Mouse (Mus musculus): ENCODE measurements around the gene Cox7a2.

Cox7a2 gene

GRCm38 (mm10) chr9:79759385-79760005, at the start of gene Cox7a2:
Gene Cox7a2 (minus strand): TSS chr9:79759878.
- peak; percentile 95 for DNase-seq (ENCODE audit: low read depth, low spot score)

- DNase-seq (ENCODE audit: low read depth, low spot score): no peak
Measured at GRCm38 (mm10) chr9:79809411-79809810, 49.7 kb upstream of the Cox7a2 start.

- DNase-seq (ENCODE audit: low read depth, low spot score): no peak
Measured at GRCm38 (mm10) chr9:79807178-79807577, 47.5 kb upstream of the Cox7a2 start.

- peak; percentile 56 for DNase-seq (ENCODE audit: low read depth, low spot score)
Measured at GRCm38 (mm10) chr9:79806317-79807075, 46.8 kb upstream of the Cox7a2 start.

GRCm38 (mm10) chr9:79805426-79805825, 45.7 kb upstream of the Cox7a2 start:
- DNase-seq (ENCODE audit: low read depth, low spot score): no peak

GRCm38 (mm10) chr9:79796461-79797135, 36.9 kb upstream of the Cox7a2 start:
- DNase-seq (ENCODE audit: low read depth, low spot score): no peak

GRCm38 (mm10) chr9:79795076-79795475, 35.4 kb upstream of the Cox7a2 start:
- no peak for DNase-seq (ENCODE audit: low read depth, low spot score)

- peak; percentile 93 for DNase-seq (ENCODE audit: low read depth, low spot score)
Measured at GRCm38 (mm10) chr9:79792841-79793835, 33.5 kb upstream of the Cox7a2 start, which contains the start of gene Tmem30a. Gene Tmem30a (minus strand): TSS chr9:79793507.

GRCm38 (mm10) chr9:79785794-79786085, 26.1 kb upstream of the Cox7a2 start:
- no peak for DNase-seq (ENCODE audit: low read depth, low spot score)

- no peak for DNase-seq (ENCODE audit: low read depth, low spot score)
Measured at GRCm38 (mm10) chr9:79784934-79785793, 25.5 kb upstream of the Cox7a2 start.

- no peak for DNase-seq (ENCODE audit: low read depth, low spot score)
Measured at GRCm38 (mm10) chr9:79784439-79784838, 24.8 kb upstream of the Cox7a2 start.

GRCm38 (mm10) chr9:79779354-79779753, 19.7 kb upstream of the Cox7a2 start:
- DNase-seq (ENCODE audit: low read depth, low spot score): no peak

- no peak for DNase-seq (ENCODE audit: low read depth, low spot score)
Measured at GRCm38 (mm10) chr9:79766991-79767545, 7.4 kb upstream of the Cox7a2 start.

- no peak for DNase-seq (ENCODE audit: low read depth, low spot score)
Measured at GRCm38 (mm10) chr9:79765329-79765728, 5.7 kb upstream of the Cox7a2 start.

- DNase-seq (ENCODE audit: low read depth, low spot score): no peak
Measured at GRCm38 (mm10) chr9:79762519-79762918, 2.8 kb upstream of the Cox7a2 start.

GRCm38 (mm10) chr9:79760076-79760475, 398 bp upstream of the Cox7a2 start:
- DNase-seq (ENCODE audit: low read depth, low spot score): peak; percentile 21

- no peak for DNase-seq (ENCODE audit: low read depth, low spot score)
Measured at GRCm38 (mm10) chr9:79755311-79755710, 4.4 kb downstream of the Cox7a2 start.

GRCm38 (mm10) chr9:79751846-79752245, 7.8 kb downstream of the Cox7a2 start:
- no peak for DNase-seq (ENCODE audit: low read depth, low spot score)

- no peak for DNase-seq (ENCODE audit: low read depth, low spot score)
Measured at GRCm38 (mm10) chr9:79750709-79751108, 9.0 kb downstream of the Cox7a2 start.

GRCm38 (mm10) chr9:79745036-79745435, 14.6 kb downstream of the Cox7a2 start:
- no peak for DNase-seq (ENCODE audit: low read depth, low spot score)
